Mouse (Mus musculus) adrenal gland, adult 2 months (tissue): Measurements from ENCODE around the gene Fam187a. TPM values are rescaled to one million over a fixed set of nuclear protein-coding genes. Genes with fewer than 3 reads are reported as not detected.

ENCODE experiments used
- DNase-seq: peaks from one replicate; pipeline ENCODE4 v3.0.0; 2021
- long read RNA-seq: library from polyadenylated mRNA; stranded (forward); transcript quantifications from one replicate; pipeline ENCODE4 v2.0.0, GENCODE M21; 2021
- polyA plus RNA-seq: library from polyadenylated mRNA; depleted of rRNA; stranded (reverse); fragments of >200 nt; gene quantifications from 2 replicates; pipeline ENCODE4 v1.2.3, GENCODE M21; 2012; rRNA removed
- total RNA-seq, 2 experiments: library from RNA; stranded (reverse); gene quantifications; 2 replicates each; pipeline ENCODE4 v1.2.3; 2021

Gene Fam187a
- total RNA-seq (not detected), polyA plus RNA-seq (not detected in 2 replicates)
- long read RNA-seq: 0 reads

DNA sequence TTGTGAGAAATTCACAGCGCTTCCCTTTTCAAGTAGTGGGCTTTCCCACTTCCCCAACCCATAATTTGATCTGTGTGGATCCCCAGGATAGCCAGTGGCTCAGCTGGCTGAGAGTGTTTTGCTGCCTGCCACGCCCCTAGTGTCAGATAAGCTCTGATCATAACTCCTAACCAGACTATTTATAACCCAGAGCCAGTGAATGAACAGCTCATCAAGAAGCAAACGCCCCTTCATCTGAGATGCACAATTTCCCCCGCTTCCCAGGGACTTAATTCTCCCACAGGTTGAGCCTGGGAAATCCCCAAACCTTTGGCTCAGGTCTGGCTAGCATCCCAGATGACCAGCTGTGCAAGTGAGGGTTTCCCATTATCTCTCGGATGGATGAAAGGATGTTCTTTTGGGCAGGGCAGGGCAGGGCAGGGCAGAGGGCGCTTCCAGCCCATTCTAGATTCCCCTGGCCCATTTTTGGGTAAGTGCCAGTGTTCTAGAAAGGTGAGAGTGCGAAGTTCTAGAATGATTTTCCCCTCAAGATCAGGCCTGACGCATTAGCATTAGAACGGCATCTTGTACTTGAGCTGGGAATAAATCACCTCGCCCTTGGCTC, at the start of gene Fam187a:
Gene Fam187a (plus strand): TSS at position 554 of the 604 bp plus-strand sequence.
- no peak for DNase-seq

DNA sequence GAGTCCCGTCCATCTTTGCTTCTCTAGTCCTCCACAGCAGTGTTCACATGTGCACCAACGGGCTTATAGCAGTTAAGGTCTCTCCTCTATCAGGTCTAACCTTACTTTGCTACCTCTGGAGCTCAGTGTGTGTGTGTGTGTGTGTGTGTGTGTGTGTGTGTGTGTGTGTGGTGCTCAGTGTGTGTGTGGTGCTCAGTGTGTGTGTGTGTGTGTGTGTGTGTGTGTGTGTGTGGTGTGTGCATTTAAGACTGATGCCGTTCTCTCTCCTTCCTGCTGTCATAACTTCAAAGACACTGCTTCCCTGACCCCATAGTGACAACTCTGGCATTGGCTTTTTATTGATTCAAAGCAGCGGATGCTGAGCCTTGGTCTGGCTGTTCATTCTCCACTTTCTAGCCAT, 49.4 kb upstream of the Fam187a start, which contains the start of gene Higd1b:
Gene Higd1b (plus strand): TSS at position 301 of the 400 bp plus-strand sequence.
- DNase-seq: no peak

DNA sequence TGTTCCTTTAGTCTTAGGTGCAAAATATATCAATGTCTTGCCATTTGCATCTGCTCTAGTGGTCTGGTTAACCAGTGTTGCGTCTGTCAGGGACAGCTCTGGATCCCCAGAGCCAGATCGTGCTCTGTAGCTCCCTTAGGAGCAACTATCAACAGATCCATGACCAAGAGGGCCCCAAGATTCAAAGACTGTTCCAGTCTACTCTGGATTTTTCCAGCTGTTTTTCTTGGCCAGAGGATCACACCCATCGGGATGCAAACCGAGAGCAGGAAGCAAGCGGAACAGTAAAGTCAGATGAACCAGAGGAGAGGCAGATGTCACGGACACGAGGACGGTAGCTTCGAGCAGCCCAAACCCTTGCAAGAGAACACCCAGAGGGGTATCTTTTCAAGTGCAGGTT, 48.8 kb upstream of the Fam187a start:
- DNase-seq: no peak

DNA sequence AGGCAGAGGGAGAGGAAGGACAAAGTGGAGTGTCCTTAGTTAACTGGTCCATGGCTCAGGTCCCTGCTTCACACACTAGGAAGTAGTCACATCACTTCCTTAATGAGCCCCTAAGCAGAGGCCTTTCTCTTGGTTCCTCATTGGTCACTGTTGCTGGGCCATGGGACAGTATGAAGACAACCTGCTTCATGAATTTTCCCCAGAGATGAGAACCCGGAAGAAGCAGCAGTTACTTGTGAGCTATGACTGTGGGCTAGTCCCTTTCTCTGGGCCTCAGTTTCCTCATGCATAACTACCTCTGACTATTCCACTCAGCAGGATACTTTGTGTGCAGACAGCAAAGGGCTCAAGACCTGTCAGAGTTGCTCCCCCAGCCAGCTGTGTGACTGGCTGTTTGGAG, 47.6 kb upstream of the Fam187a start:
- no peak for DNase-seq

DNA sequence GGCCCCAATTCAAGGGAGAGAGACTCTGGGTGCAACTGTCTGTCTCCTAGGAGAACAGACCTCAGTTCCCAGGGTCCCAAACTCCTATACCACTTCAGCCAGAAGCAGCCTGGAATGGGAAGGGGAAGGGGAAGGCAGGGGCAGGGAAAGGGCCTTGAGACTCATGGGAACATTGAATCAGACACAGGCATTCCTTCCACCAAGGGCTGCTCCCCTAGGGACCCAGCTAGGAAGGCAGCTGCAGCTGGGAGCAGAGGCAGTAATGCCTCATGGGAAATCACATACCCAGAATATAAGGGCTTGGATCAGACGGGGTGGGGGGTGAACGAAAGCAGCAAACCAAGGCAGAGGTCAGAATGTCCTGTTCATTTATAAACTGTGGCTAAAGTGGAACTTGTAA, 46.8 kb upstream of the Fam187a start:
- no peak for DNase-seq

DNA sequence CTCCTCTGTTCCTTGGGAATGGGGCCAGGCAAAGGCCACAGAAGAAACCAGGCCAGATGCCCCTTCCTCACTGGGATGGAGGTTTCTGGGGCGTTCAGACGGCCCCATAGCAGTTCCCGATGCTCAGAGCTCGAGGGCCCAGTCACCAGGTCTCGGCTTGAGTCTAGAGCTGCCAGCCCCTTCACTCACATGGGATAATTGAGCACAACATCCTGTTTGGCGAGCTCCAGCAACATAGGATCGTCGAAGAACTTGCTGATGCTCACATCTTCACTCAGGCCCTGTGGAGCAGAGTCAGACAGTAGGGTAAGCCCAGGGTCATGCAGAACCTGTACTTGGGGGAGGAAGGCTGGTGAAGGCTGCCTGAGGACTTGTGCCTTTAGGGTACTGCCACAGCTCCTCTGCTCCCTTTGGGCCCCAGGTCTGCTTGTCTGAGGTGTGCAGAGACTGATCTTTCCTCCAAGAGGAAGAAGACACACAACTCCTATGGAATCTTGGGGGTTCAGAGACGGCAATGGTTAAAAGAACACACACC, 46.3 kb upstream of the Fam187a start:
- no peak for DNase-seq

DNA sequence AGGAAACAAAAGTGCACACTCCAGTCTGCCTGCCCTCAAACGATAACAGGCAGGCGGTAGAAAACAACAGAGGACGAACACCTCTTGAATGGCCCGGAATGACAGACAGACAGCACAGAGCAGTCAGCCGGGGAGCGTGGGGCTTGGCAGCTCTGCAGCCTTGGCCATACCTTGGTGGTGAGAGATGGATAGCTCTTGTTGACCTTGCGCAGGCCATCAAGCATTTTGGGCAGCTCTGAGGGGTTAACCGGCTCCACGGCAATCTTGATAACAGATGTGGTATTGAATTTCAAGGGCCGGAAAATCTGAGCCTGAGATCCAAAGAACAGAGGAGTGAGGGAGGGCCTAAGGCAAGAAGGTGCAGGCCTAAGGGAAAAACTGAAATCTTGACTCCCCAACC, 39.0 kb upstream of the Fam187a start:
- peak; percentile 45 for DNase-seq

DNA sequence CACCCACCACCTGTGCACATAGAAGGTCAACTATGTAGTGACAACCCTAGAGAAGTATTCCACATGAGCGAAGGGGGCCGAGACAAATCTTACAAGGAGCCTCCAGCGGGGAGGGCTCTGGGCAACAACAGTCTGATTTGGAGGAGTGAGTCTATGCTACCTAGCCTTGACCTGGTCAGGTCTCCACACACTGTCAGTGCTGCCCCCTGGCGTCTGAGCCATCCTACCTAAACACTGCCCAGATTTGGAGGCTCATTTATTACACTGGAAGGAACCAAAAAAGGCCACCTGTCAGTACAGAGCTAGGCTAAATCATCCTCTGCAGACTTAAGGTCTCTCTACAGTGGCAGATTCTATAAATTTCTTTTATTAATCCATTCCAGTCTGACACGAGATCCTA, 33.1 kb upstream of the Fam187a start:
- peak; percentile 84 for DNase-seq

DNA sequence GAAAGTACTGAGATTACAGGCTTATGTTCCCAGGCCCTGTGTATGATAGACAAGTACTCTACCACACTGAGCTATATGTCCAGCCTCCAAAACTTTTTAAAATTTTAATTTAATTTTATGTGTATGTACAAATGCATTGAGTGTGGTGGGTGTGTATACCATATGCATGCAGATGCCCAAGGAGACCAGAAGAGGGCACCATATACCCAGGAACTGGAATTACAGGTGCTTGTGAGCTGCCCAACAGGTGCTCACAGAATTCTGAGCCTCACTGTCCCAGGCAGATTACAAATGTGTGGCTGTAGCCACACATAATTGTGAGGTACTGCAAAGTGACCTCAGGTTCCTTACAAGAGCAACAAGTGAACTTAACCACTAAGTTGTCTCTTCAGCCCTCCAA, 31.2 kb upstream of the Fam187a start:
- DNase-seq: no peak

DNA sequence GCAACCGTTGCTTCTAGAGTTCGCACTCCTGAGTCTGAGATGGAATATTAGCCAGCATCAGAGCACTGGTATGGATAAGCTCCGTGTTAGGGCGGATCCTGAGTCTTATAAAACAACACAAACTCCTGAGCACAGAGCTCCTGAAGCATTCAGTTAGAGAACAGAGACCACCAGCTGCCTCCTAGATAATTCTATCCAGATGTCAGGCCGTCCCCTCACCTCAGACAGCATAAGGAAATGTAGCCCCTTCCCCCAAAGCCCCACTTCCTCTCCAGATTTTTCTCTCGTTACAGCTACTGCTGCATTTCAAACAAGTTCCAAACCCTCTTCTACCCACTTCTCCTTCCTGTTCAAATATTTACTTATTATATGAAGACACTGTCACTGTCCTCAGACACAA, 29.0 kb upstream of the Fam187a start:
- DNase-seq: no peak

DNA sequence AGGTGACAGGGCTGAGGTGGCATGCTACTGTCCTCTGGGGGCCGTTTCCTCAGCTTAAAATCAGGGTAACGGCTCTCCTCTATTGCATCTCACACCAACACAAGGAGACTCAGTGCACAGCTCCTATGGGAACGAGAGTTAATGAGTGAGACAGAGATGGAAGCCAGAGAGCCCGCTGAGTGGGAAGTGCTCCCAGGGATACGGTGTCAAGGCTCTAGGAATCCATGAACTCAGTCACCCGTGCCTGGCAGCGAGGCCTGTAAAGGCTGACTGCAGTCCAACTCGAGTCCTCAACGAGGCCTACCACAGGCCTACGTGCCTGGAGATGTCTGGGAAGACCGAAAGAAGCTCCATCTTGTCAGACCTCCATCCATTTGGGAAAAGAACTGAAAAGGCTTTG, 26.0 kb upstream of the Fam187a start:
- DNase-seq: no peak

DNA sequence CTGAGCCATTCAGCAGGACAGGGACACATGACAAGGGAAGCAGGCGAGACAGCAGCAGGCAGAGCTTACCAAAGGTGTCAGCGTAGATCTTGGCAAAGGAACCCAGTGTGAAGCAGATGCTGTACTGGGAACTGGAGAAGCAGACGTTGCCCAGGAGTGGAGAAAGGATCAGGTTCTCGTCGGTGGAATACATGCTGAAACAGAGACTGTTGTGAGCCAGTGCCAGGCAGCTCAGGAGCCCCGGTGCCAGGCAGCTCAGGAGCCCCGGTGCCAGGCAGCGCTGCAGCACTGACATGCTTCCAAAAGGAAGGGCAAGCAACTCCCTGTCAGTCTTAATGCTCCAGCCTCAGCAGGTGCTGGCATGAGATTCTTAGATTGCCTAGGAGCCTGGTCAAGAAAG, 25.0 kb upstream of the Fam187a start:
- DNase-seq: no peak

DNA sequence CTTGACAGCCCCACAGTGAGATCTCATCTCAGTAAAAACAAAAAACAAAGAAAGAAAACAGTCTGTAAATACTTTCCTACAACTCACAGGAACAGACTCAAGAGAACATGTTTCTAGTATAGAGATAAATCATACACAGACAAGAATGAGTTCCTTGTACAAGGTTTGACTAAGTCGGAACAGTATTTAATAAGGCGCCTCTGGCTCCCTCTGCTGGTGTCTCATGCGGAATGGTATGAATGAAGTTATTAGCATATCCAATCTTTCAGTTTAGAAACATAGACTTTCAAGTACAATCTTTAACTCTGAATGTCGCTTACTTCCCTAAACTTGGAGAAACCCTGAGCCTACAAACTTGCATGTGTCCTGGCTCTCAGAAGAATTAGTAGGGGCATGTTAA, 20.7 kb upstream of the Fam187a start:
- peak; percentile 49 for DNase-seq

DNA sequence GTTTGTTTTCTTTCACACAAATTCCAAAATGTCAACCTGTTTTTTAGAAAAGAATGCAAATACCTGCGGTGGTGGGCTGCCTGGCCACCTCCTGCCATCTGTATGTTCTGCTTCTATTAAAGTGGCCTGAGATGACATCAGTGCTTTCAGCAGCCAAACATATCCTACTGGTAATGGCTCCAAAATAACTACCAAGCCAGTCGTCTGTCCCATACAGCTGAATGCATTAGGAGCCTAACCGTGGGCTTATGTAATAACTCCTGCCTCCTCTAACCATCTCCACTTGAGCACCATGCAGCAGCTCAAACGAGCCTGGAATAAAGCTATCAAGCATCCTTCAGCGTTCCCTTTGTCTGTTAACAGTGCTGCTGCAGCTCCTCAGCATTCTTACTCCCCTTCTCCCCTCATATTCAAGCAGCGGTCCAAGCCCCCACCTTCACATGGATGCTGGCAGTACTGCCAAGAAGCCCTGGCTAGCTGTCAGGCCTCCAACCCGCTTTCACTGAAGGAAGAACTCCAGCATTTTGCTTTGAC, 10.1 kb upstream of the Fam187a start:
- DNase-seq: no peak

DNA sequence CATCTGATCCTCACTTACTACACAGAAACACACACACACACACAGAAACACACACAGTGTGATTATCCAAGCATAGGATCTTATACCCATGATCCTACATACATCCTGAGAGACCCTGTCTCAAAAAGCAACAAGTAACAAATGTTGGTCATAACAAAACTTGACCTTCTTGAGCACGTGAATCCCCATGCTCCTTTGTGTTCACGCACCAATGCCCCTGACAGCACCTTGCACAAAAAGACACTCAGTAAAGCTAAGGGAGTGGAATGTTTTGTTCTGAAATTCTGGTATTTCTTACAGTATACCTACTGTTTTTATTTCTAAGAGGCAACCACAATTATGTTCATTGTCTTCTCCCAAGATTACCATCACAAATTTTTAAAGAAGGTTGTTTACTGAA, 5.4 kb upstream of the Fam187a start:
- DNase-seq: no peak

DNA sequence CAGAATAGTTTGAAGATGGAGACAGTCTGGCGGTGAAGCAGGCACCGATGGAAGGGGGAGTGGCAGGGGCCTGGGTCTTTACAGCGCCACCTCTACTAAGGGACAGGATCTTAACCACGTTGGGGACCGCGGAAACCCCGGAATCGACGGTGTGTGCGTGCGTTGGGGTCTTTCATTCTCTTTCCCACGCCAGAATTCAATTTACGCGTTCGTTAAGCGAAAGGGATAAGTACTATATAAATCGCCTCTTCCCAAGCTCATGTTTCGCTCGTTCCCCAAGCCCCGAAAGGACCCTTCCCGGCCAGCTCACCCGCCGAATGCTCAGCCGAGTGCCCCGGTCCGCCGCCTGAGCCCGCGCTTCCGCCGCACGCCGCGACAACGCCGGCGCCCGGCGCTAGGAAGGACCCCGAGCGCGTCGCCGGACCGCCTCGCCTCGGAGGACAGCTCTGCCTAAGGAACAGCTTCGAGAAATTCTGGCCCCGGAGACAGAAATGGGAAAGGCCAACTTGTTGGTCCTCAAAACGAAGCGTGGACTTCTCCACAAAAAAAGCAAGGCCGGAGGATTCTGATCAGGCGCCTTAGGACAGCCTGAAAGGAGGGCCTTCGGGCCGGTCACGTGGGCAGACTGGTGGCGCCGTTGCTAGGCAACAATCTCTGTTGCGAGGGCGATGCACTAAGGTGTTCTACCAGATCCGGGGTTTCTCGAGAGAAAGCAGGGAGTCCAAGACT, 4.2 kb upstream of the Fam187a start, which contains the start of the genes Eftud2 and Ccdc103:
Gene Eftud2 (minus strand): TSS at position 401 of the 729 bp plus-strand sequence.
Gene Ccdc103 (plus strand): TSS at position 620 of the 729 bp plus-strand sequence.
- peak; percentile 92 for DNase-seq

DNA sequence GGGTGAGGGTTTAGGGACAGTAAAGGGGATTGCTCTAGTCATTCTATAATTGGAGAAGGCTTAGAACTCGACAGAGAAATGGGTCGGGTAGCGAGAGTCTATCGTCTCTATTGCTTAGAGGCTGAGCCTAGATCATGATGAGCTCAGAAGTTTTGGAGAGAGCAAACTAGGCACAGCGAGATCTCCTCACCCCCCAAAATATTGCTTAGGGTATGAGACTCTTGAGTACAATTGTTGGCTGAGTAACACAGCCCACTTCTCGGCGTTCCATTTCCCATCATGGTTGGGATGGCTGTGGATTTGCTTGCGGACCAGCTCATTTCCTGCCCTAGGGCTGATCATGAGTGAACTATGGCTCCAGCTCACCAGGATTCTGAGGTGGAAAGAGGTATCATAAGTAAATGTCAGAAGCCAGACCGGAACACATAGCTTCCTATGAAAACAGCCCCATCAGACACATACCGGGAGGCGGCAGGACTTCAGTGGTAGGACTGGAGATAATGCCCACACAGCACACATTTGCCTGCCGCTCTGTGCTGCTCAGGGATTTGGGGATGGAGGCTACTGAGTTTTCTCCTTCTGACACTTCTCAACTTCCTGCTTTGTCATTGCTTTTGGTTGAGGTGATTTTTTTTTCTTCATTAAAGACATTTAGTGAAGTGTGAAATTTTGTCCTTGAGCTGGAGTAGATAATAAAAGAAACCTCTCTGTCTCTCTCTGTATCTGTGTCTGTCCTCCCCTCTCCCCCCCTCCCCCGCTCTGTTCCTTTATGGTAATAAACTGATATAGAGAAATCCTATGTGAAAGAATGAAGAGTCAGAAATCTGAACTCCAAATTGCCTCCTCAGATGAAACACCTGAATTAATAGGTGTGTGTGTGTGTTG, 3.4 kb upstream of the Fam187a start:
- DNase-seq: no peak

DNA sequence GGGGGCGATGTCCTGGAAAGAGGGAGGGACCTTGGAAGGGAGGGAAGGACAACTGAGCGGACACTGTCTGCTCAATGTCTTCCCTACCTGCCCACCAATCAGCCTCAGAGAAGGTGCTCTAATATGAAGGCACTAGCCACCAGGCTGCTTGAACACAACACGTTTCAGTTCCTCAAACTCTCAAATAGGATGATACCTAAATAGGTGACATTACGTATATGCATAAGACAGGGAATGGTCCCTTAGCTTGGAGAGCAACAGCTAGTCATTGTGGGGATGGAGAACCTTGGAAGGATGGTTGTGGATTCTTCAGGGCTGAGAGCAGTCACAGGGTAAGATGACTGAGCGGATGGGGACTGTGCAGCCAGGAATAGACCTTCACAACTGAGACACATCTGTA, 2.5 kb downstream of the Fam187a start:
- no peak for DNase-seq

DNA sequence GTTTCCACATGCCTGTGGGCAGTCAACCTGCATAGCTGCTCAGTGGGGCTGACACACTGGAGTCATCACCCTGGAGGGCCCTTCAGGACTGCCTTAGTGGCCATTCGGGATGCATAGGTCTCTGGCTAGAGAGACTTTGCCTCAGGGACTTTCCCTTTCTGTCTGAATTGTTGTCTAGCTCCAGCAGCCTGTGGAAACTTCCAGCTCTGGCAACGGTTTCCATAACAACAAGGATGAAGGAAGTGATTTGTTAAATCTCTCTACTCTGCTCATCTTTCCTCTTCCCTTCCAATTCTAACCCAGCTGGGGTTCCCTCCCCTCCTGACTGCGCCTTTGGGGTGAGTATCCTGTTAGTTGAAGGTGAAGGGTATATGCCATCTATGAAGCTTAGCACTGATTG, 3.2 kb downstream of the Fam187a start:
- no peak for DNase-seq

DNA sequence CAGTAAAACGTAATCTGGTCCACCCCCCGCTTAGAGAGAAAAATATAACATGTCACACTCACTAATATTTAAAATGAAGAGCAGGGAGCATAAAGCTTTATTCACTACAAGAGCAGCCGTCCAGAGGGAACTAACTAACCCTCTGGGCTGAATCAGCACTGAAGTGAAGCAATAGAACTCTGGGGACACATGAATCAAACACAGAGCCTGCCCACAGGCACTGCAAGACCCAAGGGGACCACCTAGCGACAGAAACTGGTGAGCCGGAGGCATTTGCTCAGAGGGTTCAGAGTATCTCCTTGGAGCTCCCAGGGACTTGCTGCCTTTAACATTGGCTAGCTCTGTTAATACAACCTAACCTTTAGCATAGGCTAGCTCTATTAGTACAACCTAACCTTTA, 5.1 kb downstream of the Fam187a start:
- no peak for DNase-seq

DNA sequence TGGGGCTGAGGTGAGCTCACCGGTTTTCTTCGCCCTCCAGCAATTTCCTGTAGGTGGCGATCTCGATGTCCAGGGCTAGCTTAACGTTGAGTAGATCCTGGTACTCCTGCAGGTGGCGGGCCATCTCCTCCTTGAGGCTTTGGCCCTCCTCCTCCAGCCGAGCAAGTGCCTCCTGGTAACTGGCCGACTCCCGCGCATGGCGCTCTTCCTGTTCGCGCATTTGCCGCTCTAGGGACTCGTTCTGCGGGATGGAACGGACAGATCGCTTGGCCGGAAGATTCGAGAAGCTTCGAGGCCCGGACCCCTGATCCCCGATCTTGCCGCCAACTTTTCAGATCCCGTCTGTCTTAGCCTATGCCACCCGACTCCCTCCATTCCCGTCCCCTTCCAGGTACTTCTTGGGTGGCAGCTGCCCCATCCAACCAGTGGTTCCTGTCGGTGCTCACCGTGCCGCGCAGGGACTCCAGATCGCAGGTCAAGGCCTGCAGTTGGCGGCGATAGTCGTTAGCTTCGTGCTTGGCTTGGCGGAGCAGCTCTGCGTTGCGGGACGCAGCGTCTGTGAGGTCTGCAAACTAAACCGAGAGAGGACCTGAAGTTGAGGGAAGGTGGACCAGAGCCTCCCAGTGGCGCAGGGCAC, 8.2 kb downstream of the Fam187a start:
- peak; percentile 78 for DNase-seq

DNA sequence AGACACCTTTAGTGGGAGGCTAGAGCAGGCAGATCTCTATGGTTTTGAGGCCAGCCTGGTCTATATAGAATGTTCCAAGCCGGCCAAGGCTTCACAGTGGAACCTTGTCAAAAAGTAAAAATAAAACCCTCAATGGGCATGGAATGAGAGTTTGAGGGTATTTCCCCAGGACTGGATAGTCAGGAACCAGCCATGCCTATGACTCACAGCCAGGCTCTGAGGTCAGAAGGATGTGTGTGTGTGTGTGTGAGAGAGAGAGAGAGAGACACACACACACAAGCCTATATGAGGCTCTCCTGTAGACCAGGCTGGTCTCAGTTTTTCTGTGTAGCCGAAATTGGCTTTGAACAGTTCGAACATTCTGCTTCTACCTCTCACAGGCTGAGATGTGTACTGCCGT, 9.7 kb downstream of the Fam187a start:
- no peak for DNase-seq
